Mouse (Mus musculus) thymus, adult 2 months (tissue): ENCODE data around the gene Dact2.

ENCODE experiments used
- CTCF ChIP-seq: fragments of 200-500 bp; IDR thresholded peaks from 2 replicates; pipeline ENCODE4 v1.5.1; 2012; ENCODE audit warnings: mild to moderate bottlenecking, control low read depth, low read length, moderate library complexity, borderline replicate concordance; ENCODE audit not compliant: control insufficient read depth, poor library complexity, insufficient read depth; ENCODE audit errors: extremely low read depth
- POLR2A ChIP-seq: fragments of 200-500 bp; IDR thresholded peaks from 2 replicates; pipeline ENCODE4 v1.6.1; 2012; ENCODE audit warnings: mild to moderate bottlenecking, low read length, control low read depth, moderate library complexity; ENCODE audit not compliant: control insufficient read depth, poor library complexity, insufficient read depth; ENCODE audit errors: extremely low read depth

- TF ChIP-seq CTCF: no peak
- TF ChIP-seq POLR2A: no peak
These were observed 38.0 kb downstream of the Dact2 start for GRCm38 (mm10) chr17:14165934-14166610.
